Mouse (Mus musculus) stomach, postnatal 0 days (tissue): ENCODE measurements around the gene Tmtc4.

Experiments used
- CTCF ChIP-seq: IDR thresholded peaks from 2 replicates; pipeline ENCODE4 v1.5.1; 2016; ENCODE audit warnings: antibody characterized with exemption, low read depth, mild to moderate bottlenecking, moderate library complexity
- EP300 ChIP-seq: optimal IDR thresholded peaks from 2 replicates; pipeline ENCODE3; 2016; ENCODE audit warnings: antibody characterized with exemption

DNA sequence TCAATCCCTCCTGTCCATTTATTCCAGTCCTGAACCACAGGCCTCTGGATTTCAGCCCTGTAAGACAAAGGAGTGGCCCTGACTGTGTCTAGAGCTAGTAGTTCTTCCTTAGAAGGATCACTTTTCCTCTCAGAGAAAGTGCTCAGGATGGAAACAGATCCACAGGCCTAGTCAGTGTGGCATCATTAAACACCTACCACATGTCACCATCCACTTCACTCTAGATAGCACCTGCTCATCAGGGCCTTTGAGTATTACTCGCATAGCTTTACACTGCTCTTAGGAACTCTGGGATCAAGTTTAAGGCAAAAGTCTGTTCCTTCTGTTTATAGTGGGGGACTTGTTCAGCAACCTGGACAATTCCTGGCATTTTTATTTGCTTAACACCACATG, 95.4 kb downstream of the Tmtc4 start:
- TF ChIP-seq CTCF: no peak
- TF ChIP-seq EP300: no peak
